Mouse (Mus musculus): ENCODE measurements around the gene Picalm. TPM values are rescaled to one million over a fixed set of nuclear protein-coding genes. Genes with fewer than 3 reads are reported as not detected.

Picalm gene
- polyA plus RNA-seq, 1 experiment = 146 TPM

GRCm38 (mm10) chr7:90233921-90234320 is 103.9 kb downstream of the Picalm start:
- TF ChIP-seq GATA1 (IDR thresholded peaks at IDR 0.05; ENCODE audit: low read length) = no peak

- no peak for TF ChIP-seq GATA1 (IDR thresholded peaks at IDR 0.05; ENCODE audit: low read length)
These were observed 106.4 kb downstream of the Picalm start for GRCm38 (mm10) chr7:90236289-90236905.

- no peak for TF ChIP-seq GATA1 (IDR thresholded peaks at IDR 0.05; ENCODE audit: low read length)
These were observed 113.1 kb downstream of the Picalm start for GRCm38 (mm10) chr7:90243151-90243550.

- peak; percentile 80 for TF ChIP-seq GATA1 (IDR thresholded peaks at IDR 0.05; ENCODE audit: low read length)
These were observed 113.6 kb downstream of the Picalm start for GRCm38 (mm10) chr7:90243643-90244042.

GRCm38 (mm10) chr7:90252946-90253345 is 122.9 kb downstream of the Picalm start:
- TF ChIP-seq GATA1 (IDR thresholded peaks at IDR 0.05; ENCODE audit: low read length) = no peak

- TF ChIP-seq GATA1 (IDR thresholded peaks at IDR 0.05; ENCODE audit: low read length) = no peak
These were observed 128.7 kb downstream of the Picalm start for GRCm38 (mm10) chr7:90258701-90259100.

- TF ChIP-seq GATA1 (IDR thresholded peaks at IDR 0.05; ENCODE audit: low read length) = no peak
These were observed 129.9 kb downstream of the Picalm start for GRCm38 (mm10) chr7:90259899-90260298.

GRCm38 (mm10) chr7:90261902-90262599 is 132.0 kb downstream of the Picalm start:
- no peak for TF ChIP-seq GATA1 (IDR thresholded peaks at IDR 0.05; ENCODE audit: low read length)

Other genes starting within 250 kb of the Picalm start
- not detected in 2 replicates for gene Ccdc81, start 226.6 kb upstream of the Picalm start, polyA plus RNA-seq (2012)
- 51.8 and 75.3 TPM in 2 replicates for gene Hikeshi, start 189.0 kb upstream of the Picalm start, polyA plus RNA-seq (2012)
- gene Eed, start 149.2 kb upstream of the Picalm start, polyA plus RNA-seq (2012) = 226 and 228 TPM in 2 replicates
- gene Ccdc83, start 135.6 kb downstream of the Picalm start, polyA plus RNA-seq (2012) = 0.11 TPM in 1 of 2 replicates, not detected in the other
- gene Sytl2, start 172.0 kb downstream of the Picalm start, polyA plus RNA-seq (2012) = not detected in 2 replicates